Mouse (Mus musculus) fat pad, adult 2 months (tissue): Measurements from ENCODE around the gene Nid1.
"Not testable (repeated sequence)": the region's sequence is repeated elsewhere in the genome, so short reads cannot be mapped to it uniquely, and the experiment has no call there.

Source experiments
- DNase-seq: peaks from one replicate; pipeline ENCODE4 v3.0.0-alpha.2; 2011; ENCODE audit warnings: low read depth, low spot score; ENCODE audit errors: extremely low read depth

The Nid1 gene

DNA sequence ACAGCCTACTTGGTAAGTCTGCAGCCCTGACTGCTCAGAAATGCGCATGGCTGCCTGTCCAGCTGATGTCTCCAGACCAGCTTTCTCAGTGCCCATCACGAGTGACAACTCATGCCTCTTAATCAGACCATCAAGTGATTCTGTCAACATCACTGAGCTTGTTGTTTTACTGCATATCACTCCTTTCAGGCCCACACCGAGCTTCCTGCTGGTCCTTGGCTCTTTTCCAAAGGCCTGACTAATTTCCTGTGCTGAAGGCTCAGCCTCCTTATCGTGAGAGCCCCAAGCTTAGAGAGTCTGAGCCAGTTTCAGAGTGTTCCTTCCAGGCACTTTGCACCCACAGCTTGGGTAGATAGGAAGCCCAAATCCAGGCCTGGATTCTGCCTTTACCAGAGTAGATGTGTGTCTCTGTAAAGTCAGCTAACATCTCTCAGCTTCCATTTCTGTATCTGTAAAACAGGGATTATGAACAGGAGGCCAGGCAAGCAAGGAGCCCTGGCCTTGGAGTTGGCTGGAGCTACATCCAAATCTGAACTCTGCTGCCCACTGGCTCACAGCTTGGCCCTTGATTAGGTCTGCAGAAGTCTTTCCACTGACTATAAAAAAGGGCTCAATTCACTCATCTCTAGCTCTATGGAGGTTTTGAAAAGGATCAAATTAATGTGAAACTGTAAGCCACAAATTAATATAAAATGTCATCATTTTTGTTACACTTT, 101.4 kb downstream of the Nid1 start:
- no peak for DNase-seq

DNA sequence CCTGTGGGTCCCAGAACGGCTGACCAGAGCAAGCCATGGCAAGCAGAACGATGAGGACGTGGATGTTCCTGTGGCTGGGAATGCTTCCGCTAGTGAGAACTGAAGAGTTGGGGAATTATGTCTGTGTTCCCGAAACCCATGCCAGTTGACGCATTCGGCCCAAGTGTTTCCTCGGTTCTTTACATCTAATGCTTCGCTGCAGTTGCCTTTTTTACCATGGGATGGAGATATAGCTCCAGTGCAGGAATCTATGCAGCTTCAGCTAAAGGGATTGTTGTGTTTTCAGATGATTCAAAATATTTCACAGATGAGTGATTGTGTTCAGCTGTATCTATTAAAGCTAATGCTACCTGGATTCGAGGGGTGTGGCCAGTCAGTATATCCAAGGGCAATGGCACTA, 105.7 kb downstream of the Nid1 start:
- not testable (repeated sequence) for DNase-seq

DNA sequence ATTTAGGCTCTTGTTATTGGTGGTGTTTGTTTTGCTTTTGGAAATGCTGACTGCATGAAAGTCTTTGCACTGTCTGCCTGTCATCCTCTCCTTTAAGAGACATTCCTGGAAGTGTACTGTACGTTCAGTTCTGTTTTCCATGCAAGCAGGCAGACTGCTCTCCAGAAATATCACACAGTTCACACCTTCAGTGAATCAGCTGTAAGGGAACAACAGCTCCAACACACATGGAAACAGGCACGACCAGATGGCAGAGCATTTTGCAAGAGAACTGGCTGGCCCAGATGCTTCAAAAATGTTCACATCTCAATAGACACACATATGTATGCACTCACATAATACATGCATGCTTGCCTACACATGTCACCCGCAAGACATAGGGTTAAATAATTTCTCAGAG, 109.4 kb downstream of the Nid1 start:
- DNase-seq: no peak

GRCm38 (mm10) chr13:13547889-13548288, 110.5 kb downstream of the Nid1 start:
- no peak for DNase-seq

GRCm38 (mm10) chr13:13548431-13549190, 111.3 kb downstream of the Nid1 start:
- DNase-seq: no peak

GRCm38 (mm10) chr13:13549687-13550660, 112.6 kb downstream of the Nid1 start:
- no peak for DNase-seq

DNA sequence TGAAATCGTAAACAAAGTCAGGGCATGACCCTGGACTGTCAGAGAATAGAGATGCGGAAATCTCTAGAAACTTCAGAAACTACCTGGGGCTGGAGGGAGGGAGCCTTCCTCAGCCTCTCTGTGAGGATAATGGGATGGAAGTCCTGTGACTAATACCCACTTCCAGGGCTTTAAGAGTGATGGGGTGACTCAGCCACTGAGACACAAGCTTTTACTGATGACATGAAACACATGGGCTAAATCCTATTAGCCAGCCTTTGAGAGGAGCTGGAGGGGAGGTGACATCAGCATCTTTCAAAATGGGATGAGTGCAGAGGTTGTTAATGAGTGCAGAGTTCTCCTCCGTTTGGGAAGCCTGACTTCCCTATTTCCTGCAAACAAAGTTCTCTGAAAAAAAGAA, 114.7 kb downstream of the Nid1 start:
- DNase-seq: no peak

GRCm38 (mm10) chr13:13553660-13554059, 116.3 kb downstream of the Nid1 start:
- no peak for DNase-seq

DNA sequence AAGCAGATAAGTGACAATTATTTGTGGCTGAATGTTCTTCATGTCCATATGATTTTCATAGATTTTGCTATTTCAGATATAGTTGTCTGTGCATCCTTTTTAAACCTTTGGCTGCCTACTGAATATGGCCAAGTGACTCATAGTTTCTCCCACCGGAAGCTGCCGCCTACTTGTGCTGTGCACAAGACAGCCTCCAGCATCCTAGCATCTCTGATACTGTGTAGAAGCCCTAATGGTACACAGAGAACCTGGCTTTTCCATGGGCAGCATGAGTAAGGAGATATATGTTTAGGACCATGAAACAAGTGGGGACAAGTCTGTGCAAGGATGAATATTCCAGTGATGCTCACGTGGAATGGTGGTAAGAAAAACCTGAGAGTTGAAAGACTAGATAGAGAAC, 117.8 kb downstream of the Nid1 start:
- DNase-seq: no peak

DNA sequence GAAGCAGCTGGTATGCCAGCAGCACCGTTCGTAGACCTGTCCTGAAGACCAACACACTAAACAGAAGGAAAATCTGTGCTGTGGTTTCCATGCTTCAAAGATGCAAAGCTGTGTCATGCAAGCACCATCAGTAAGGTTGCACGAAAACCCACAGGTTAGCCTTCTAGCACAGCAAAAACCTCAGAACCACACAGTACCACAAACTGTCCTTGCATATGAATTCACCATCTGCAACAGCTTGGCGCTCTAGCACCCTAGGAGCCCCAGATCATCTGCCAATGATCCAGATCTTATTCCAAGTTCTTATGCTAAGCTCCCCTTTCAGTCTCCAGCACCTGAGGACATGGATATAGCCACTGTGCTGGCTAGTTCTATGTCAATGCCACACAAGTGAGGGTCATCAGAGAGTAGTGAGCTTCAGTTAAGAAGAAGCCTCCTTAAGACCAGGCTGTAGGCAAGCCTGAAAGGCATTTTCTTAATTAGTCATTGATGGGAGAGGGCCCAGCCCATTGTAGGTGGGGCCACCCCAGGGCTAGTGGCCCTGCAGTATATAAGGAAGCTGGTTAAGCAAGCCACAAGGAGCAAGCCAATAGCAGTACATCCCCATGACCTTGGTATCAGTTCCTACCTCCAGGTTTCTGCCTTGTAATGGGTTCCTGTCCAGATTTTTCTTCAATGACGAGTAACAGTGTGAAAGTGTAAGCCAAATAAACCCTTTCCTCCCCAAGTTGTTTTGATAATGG, 119.8 kb downstream of the Nid1 start:
- DNase-seq: no peak

DNA sequence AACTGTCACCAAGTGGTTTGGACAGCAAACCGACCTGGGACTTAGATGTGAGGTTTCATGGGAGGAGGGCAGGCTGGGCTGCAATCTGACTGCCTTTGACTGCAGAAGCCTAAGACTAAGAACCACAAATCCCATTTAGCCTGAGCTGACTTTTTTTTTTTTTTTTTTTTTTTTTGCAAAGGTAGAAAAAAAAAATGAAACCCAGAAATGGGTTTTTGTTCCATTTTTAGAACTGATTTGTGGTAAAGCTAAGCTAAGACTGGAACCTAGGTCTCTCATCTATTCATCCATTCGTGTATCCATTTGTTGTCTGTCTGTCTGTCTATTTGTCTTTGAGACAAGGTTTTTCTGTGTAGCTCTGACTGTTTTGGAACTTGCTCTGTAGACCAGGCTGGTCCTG, 120.9 kb downstream of the Nid1 start:
- DNase-seq: no peak

DNA sequence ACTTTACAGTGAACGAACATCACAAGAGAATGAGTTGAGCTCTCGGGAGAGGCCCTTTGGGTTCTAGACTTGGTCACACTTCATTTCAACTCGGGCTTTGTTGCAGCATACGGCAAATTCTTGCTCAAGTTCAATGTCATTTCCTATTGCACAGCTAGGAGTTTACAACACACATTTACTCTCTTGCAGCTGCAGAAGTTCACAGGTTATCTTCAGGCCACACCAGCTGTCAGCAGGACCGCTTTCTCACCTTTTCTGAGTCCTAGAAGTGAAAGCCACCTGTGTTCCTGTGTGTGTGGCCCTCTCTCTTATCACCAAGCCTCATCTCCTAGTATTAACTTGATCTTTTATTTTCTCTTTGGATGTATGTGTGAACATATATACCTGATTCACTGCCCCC, 121.5 kb downstream of the Nid1 start:
- DNase-seq: no peak
